Comparison of ENCODE assay signal across 26 mouse cellular contexts in the genomic region with DNA sequence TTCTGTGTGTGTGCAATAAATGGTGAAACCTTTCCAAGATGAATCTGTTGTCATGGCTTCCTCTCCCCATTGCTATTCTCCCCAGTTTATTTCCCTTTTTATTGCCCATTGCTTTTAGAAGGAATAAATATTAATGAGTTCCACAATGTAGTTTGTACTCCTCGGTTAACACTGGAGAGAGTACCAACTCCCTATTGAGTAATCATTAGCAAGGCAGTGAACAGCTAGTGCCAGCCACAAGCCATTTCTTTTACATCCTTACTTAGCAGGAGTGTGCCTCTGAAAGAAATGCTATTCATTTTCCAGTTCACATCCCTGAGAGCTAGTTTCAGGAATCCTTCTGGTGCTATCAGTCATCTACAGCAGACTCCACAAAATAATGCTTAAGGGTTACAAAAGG.
A peak's percentile ranks its signal among the peaks of the same experiment; 100 is the strongest.
DNase-seq lines count a peak whose midpoint lies in the region; ATAC-seq and TF ChIP-seq lines count a peak whose summit lies in the region.
"Had no signal": no experiment of that assay in that cellular context is flagged by ENCODE, and none has a peak within 500 bp of the region (broad histone marks: within the 10 kb centered on the region; RNA-seq: fewer than 3 reads in every experiment).

No protein-coding gene starts in this region.

- DNase-seq in kidney, adult 9 months: peak; percentile 8
- DNase-seq in kidney, postnatal 14 days: no peak
- DNase-seq in testis, postnatal 10 days (ENCODE audit: low spot score): no peak
- DNase-seq in limb, embryonic 10.5 days (ENCODE audit: low spot score): no peak
- DNase-seq: adrenal gland, postnatal 25 days; cerebellum, adult 11 months; cerebellum, adult 9-11 months; gastrocnemius, postnatal 14 days; heart, adult 18-20 months; heart, postnatal 14 days; kidney, adult 18-20 months; layer of hippocampus, adult 9-11 months; thymus, adult 2 months; thymus, postnatal 4 days had no signal

- no peaks in the 10 kb centered on the region for H3K36me3 ChIP-seq in testis, adult 2 months (ENCODE audit: control insufficient read depth, insufficient read depth, low read length)
- H3K36me3 ChIP-seq in midbrain, embryonic 15.5 days (replicated peaks): no peaks in the 10 kb centered on the region
- no peaks in the 10 kb centered on the region for H3K36me3 ChIP-seq in neural tube, embryonic 15.5 days
- no peaks in the 10 kb centered on the region for H3K36me3 ChIP-seq in limb, embryonic 10.5 days
- no peaks in the 10 kb centered on the region for H3K36me3 ChIP-seq in heart, embryonic 12.5 days
- H3K36me3 ChIP-seq: embryonic facial prominence, embryonic 10.5 days; heart, embryonic 13.5 days; stomach, embryonic 15.5 days had no signal

- H3K9me3 ChIP-seq in midbrain, embryonic 15.5 days: no peaks in the 10 kb centered on the region
- H3K9me3 ChIP-seq in neural tube, embryonic 15.5 days (replicated peaks): no peaks in the 10 kb centered on the region
- H3K9me3 ChIP-seq in limb, embryonic 10.5 days (replicated peaks): no peaks in the 10 kb centered on the region
- H3K9me3 ChIP-seq in heart, embryonic 12.5 days (replicated peaks): no peaks in the 10 kb centered on the region
- H3K9me3 ChIP-seq: embryonic facial prominence, embryonic 10.5 days; heart, embryonic 13.5 days; stomach, embryonic 15.5 days had no signal

- H3K9ac ChIP-seq in midbrain, embryonic 15.5 days: no peak overlapping the region
- no peak overlapping the region for H3K9ac ChIP-seq in neural tube, embryonic 15.5 days (replicated peaks)
- H3K9ac ChIP-seq in heart, embryonic 12.5 days: no peak overlapping the region
- H3K9ac ChIP-seq: heart, embryonic 13.5 days; stomach, embryonic 15.5 days had no signal

- H3K27me3 ChIP-seq in testis, adult 2 months (ENCODE audit: control insufficient read depth, insufficient read depth, low read length): no peaks in the 10 kb centered on the region
- H3K27me3 ChIP-seq in midbrain, embryonic 15.5 days (replicated peaks): no peaks in the 10 kb centered on the region
- H3K27me3 ChIP-seq in neural tube, embryonic 15.5 days (replicated peaks): no peaks in the 10 kb centered on the region
- no peaks in the 10 kb centered on the region for H3K27me3 ChIP-seq in limb, embryonic 10.5 days (ENCODE audit: low read depth, poor library complexity, severe bottlenecking)
- H3K27me3 ChIP-seq in heart, embryonic 12.5 days (replicated peaks): no peaks in the 10 kb centered on the region
- H3K27me3 ChIP-seq: heart, embryonic 13.5 days; stomach, embryonic 15.5 days had no signal

- peak overlapping the region; percentile 7; the same call in 1 of the 2 replicates for H3K4me3 ChIP-seq in testis, adult 2 months (ENCODE audit: control insufficient read depth, low read depth, low read length)
- H3K4me3 ChIP-seq in midbrain, embryonic 15.5 days: no peak overlapping the region
- H3K4me3 ChIP-seq in neural tube, embryonic 15.5 days (replicated peaks): no peak overlapping the region
- H3K4me3 ChIP-seq in limb, embryonic 10.5 days: no peak overlapping the region
- H3K4me3 ChIP-seq in heart, embryonic 12.5 days: no peak overlapping the region
- H3K4me3 ChIP-seq: embryonic facial prominence, embryonic 10.5 days; heart, embryonic 13.5 days; left cerebral cortex, adult 2 months; stomach, embryonic 15.5 days had no signal

- no peak for TF ChIP-seq CTCF in testis, adult 2 months (IDR thresholded peaks at IDR 0.05; ENCODE audit: control insufficient read depth, insufficient read depth, insufficient replicate concordance, low read depth, low read length)

- TF ChIP-seq POLR2A in testis, adult 2 months (IDR thresholded peaks at IDR 0.05; ENCODE audit: control insufficient read depth, low read depth, low read length): no peak

- H3K4me1 ChIP-seq in testis, adult 2 months (ENCODE audit: control insufficient read depth, insufficient read depth, low read length): no peaks in the 10 kb centered on the region
- no peaks in the 10 kb centered on the region for H3K4me1 ChIP-seq in midbrain, embryonic 15.5 days
- peaks cover 10% of the 10 kb centered on the region for H3K4me1 ChIP-seq in neural tube, embryonic 15.5 days
- H3K4me1 ChIP-seq in limb, embryonic 10.5 days: no peaks in the 10 kb centered on the region
- no peaks in the 10 kb centered on the region for H3K4me1 ChIP-seq in heart, embryonic 12.5 days (replicated peaks)
- H3K4me1 ChIP-seq: heart, embryonic 13.5 days; stomach, embryonic 15.5 days had no signal

- H3K27ac ChIP-seq in testis, adult 2 months (ENCODE audit: control insufficient read depth, insufficient read depth, low read depth, low read length): no peak overlapping the region
- peak overlapping the region; percentile 3; the same call in 1 of the 2 replicates for H3K27ac ChIP-seq in midbrain, embryonic 15.5 days
- peak overlapping the region; percentile 76; the same call in 1 of the 2 replicates for H3K27ac ChIP-seq in neural tube, embryonic 15.5 days (replicated peaks)
- no peak overlapping the region for H3K27ac ChIP-seq in limb, embryonic 10.5 days
- no peak overlapping the region for H3K27ac ChIP-seq in heart, embryonic 12.5 days (ENCODE audit: poor library complexity, severe bottlenecking)
- H3K27ac ChIP-seq: embryonic facial prominence, embryonic 10.5 days; heart, embryonic 13.5 days; left cerebral cortex, adult 2 months; macrophage; stomach, embryonic 15.5 days had no signal

- WGBS in midbrain, embryonic 15.5 days: 21% methylated on average over 1 of the region's 1 CpGs
- WGBS in neural tube, embryonic 15.5 days: 21% methylated on average over 1 of the region's 1 CpGs
- WGBS in limb, embryonic 10.5 days: 80% methylated on average over 1 of the region's 1 CpGs
- WGBS in heart, embryonic 12.5 days: 75% methylated on average over 1 of the region's 1 CpGs

- ATAC-seq in midbrain, embryonic 15.5 days (replicated peaks): peak; percentile 48; the same call in 1 of the 2 replicates
- peak; percentile 93 for ATAC-seq in neural tube, embryonic 15.5 days (ENCODE audit: low FRiP score)
- no peak for ATAC-seq in heart, embryonic 12.5 days (ENCODE audit: insufficient number of reproducible peaks, low FRiP score)
- ATAC-seq: CD4-positive, CD25-positive, alpha-beta regulatory T cell, adult 4 months; forebrain, embryonic 16.5 days; lung, postnatal 0 days had no signal

- H3K4me2 ChIP-seq in midbrain, embryonic 15.5 days: no peak overlapping the region
- no peak overlapping the region for H3K4me2 ChIP-seq in neural tube, embryonic 15.5 days
- H3K4me2 ChIP-seq in heart, embryonic 12.5 days: no peak overlapping the region
- H3K4me2 ChIP-seq: heart, embryonic 13.5 days; stomach, embryonic 15.5 days had no signal

Comparison
In these comparisons a context has a peak if more than half of its experiments do, and no peak if none do; other contexts are left out.
1. H3K27ac ChIP-seq: peak in midbrain, embryonic 15.5 days (single experiment) and neural tube, embryonic 15.5 days (single experiment); none in testis, adult 2 months (single experiment), limb, embryonic 10.5 days (single experiment) and heart, embryonic 12.5 days (single experiment).